Mouse (Mus musculus): Measurements from ENCODE around the gene Mctp1.
"Not testable (repeated sequence)": the region's sequence is repeated elsewhere in the genome, so short reads cannot be mapped to it uniquely, and the experiment has no call there.

Gene Mctp1

GRCm38 (mm10) chr13:76929152-76929551 lies 544.8 kb downstream of the Mctp1 start:
- no peak for DNase-seq (ENCODE audit: low read depth, low spot score)

- DNase-seq (ENCODE audit: low read depth, low spot score) = no peak
These were observed 548.6 kb downstream of the Mctp1 start for GRCm38 (mm10) chr13:76932933-76933332.

- no peak for DNase-seq (ENCODE audit: low read depth, low spot score)
These were observed 564.9 kb downstream of the Mctp1 start for GRCm38 (mm10) chr13:76949234-76949633.

GRCm38 (mm10) chr13:76967588-76967987 lies 583.3 kb downstream of the Mctp1 start:
- DNase-seq (ENCODE audit: low read depth, low spot score) = no peak

GRCm38 (mm10) chr13:76969386-76969785 lies 585.1 kb downstream of the Mctp1 start:
- peak; percentile 68 for DNase-seq (ENCODE audit: low read depth, low spot score)

- not testable (repeated sequence) for DNase-seq (ENCODE audit: low read depth, low spot score)
These were observed 586.7 kb downstream of the Mctp1 start for GRCm38 (mm10) chr13:76971046-76971445.

- peak; percentile 6 for DNase-seq (ENCODE audit: low read depth, low spot score)
These were observed 618.3 kb downstream of the Mctp1 start for GRCm38 (mm10) chr13:77002628-77003027.

GRCm38 (mm10) chr13:77003684-77004083 lies 619.3 kb downstream of the Mctp1 start:
- DNase-seq (ENCODE audit: low read depth, low spot score) = no peak

GRCm38 (mm10) chr13:77018851-77019250 lies 634.5 kb downstream of the Mctp1 start:
- no peak for DNase-seq (ENCODE audit: low read depth, low spot score)

GRCm38 (mm10) chr13:77029594-77029993 lies 645.3 kb downstream of the Mctp1 start:
- no peak for DNase-seq (ENCODE audit: low read depth, low spot score)

- peak; percentile 64 for DNase-seq (ENCODE audit: low read depth, low spot score)
These were observed 659.0 kb downstream of the Mctp1 start for GRCm38 (mm10) chr13:77043375-77043774.

- peak; percentile 77 for DNase-seq (ENCODE audit: low read depth, low spot score)
These were observed 661.0 kb downstream of the Mctp1 start for GRCm38 (mm10) chr13:77045375-77045774.

GRCm38 (mm10) chr13:77046416-77046815 lies 662.1 kb downstream of the Mctp1 start:
- no peak for DNase-seq (ENCODE audit: low read depth, low spot score)

GRCm38 (mm10) chr13:77047179-77047931 lies 663.0 kb downstream of the Mctp1 start:
- DNase-seq (ENCODE audit: low read depth, low spot score) = no peak

- no peak for DNase-seq (ENCODE audit: low read depth, low spot score)
These were observed 664.1 kb downstream of the Mctp1 start for GRCm38 (mm10) chr13:77048461-77048860.

GRCm38 (mm10) chr13:77049736-77050135 lies 665.4 kb downstream of the Mctp1 start:
- no peak for DNase-seq (ENCODE audit: low read depth, low spot score)

GRCm38 (mm10) chr13:77063221-77063620 lies 678.9 kb downstream of the Mctp1 start:
- no peak for DNase-seq (ENCODE audit: low read depth, low spot score)

GRCm38 (mm10) chr13:77068847-77069246 lies 684.5 kb downstream of the Mctp1 start:
- DNase-seq (ENCODE audit: low read depth, low spot score) = no peak

- DNase-seq (ENCODE audit: low read depth, low spot score) = no peak
These were observed 687.7 kb downstream of the Mctp1 start for GRCm38 (mm10) chr13:77072030-77072429.
